ENCODE assay signal across 13 mouse cellular contexts in genomic region chr5:43181475-43181874, GRCm38 (mm10).
"Had no signal": no experiment of that assay in that cellular context is flagged by ENCODE, and none has a peak within 500 bp of the region (broad histone marks: within the 10 kb centered on the region; RNA-seq: fewer than 3 reads in every experiment).

No protein-coding gene starts in this region.

- H3K9ac ChIP-seq: limb, embryonic 12.5 days; liver, embryonic 15.5 days; midbrain, embryonic 13.5 days had no signal

- H3K4me1 ChIP-seq: limb, embryonic 12.5 days; liver, embryonic 15.5 days; midbrain, embryonic 13.5 days had no signal

- ATAC-seq: intestine, embryonic 16.5 days; lung, postnatal 0 days; midbrain, embryonic 13.5 days had no signal

- DNase-seq: kidney, adult 8-10 months; kidney, postnatal 14 days; liver; lung, adult 2 months; right cerebral cortex, adult 18-20 months; right cerebral cortex, postnatal 25 days; thymus, postnatal 4 days had no signal

- H3K36me3 ChIP-seq: limb, embryonic 12.5 days; liver, embryonic 15.5 days; midbrain, embryonic 13.5 days had no signal

- H3K27ac ChIP-seq: limb, embryonic 12.5 days; liver, embryonic 15.5 days; macrophage; midbrain, embryonic 13.5 days had no signal

- H3K27me3 ChIP-seq: limb, embryonic 12.5 days; liver, embryonic 15.5 days; midbrain, embryonic 13.5 days had no signal

- H3K9me3 ChIP-seq: limb, embryonic 12.5 days; liver, embryonic 15.5 days; midbrain, embryonic 13.5 days had no signal

- H3K4me3 ChIP-seq: limb, embryonic 12.5 days; liver, embryonic 15.5 days; midbrain, embryonic 13.5 days had no signal

- H3K4me2 ChIP-seq: limb, embryonic 12.5 days; liver, embryonic 15.5 days; midbrain, embryonic 13.5 days had no signal
